Mouse (Mus musculus) heart, postnatal 14 days (tissue): Measurements from ENCODE around the gene Lpar5. TPM values are rescaled to one million over a fixed set of nuclear protein-coding genes. Genes with fewer than 3 reads are reported as not detected.
"Not testable (repeated sequence)": the region's sequence is repeated elsewhere in the genome, so short reads cannot be mapped to it uniquely, and the experiment has no call there.

ENCODE experiments used
- DNase-seq, 2 experiments: peaks; one replicate each; pipeline ENCODE4 v3.0.0; 2021 to 2022
- intact Hi-C: fragments of 180-260 bp; cut with DNase I; formaldehyde crosslinking; loops from one replicate; pipeline ENCODE4 v1.15.1; 2025
- long read RNA-seq, 2 experiments: library from polyadenylated mRNA; stranded (forward); transcript quantifications; one replicate each; pipeline ENCODE4 v2.0.0; 2021
- total RNA-seq, 2 experiments: library from RNA; stranded (reverse); gene quantifications; 2 replicates each; pipeline ENCODE4 v1.2.3; 2021

Lpar5 gene
- total RNA-seq, result under 1 TPM; 0.41 to 0.83 TPM
- long read RNA-seq, experiment 1, partial matches to known transcripts, result 0 of 2 reads
- long read RNA-seq, experiment 1, other reads (novel, unspliced or antisense), result 1 of 2 reads
- long read RNA-seq, experiment 2, partial matches to known transcripts, result 0 of 1 reads
- long read RNA-seq, experiment 2, other reads (novel, unspliced or antisense), result 0 of 1 reads

- no peak for DNase-seq
- intact Hi-C loops, result no loop called here
Measured at GRCm38 (mm10) chr6:125067571-125067995, at the start of gene Lpar5. Gene Lpar5 (plus strand): TSS chr6:125067920.

- peak; percentile 64 to 77 for DNase-seq
- intact Hi-C loops, result loop anchor here (5.0 kb wide), 1 partner anchor 128 kb away; no protein-coding TSS in a partner anchor
Measured at GRCm38 (mm10) chr6:125030532-125030931, 37.2 kb upstream of the Lpar5 start.

GRCm38 (mm10) chr6:125031604-125032003 is 36.1 kb upstream of the Lpar5 start:
- intact Hi-C loops, result loop anchor here (5.0 kb wide), 1 partner anchor 129 kb away; no protein-coding TSS in a partner anchor
- no peak for DNase-seq

- intact Hi-C loops, result loop anchor here (2.0 to 5.0 kb wide), 2 partner anchors 30 to 121 kb away; partner anchors contain the start of gene Zfp384
- no peak for DNase-seq
Measured at GRCm38 (mm10) chr6:125038666-125039065, 29.1 kb upstream of the Lpar5 start.

- intact Hi-C loops, result loop anchor here (2.0 to 5.0 kb wide), 2 partner anchors 30 to 122 kb away; partner anchors contain the start of gene Zfp384
- no peak for DNase-seq
Measured at GRCm38 (mm10) chr6:125039131-125039530, 28.6 kb upstream of the Lpar5 start.

- peak; percentile 86 to 91 for DNase-seq
- intact Hi-C loops, result loop anchor here (2.0 to 5.0 kb wide), 2 partner anchors 31 to 122 kb away; partner anchors contain the start of gene Zfp384
Measured at GRCm38 (mm10) chr6:125039533-125040153, 28.1 kb upstream of the Lpar5 start, which contains the start of gene Ing4. Gene Ing4 (plus strand): TSS chr6:125039760.

- no peak for DNase-seq
- intact Hi-C loops, result no loop called here
Measured at GRCm38 (mm10) chr6:125040221-125040620, 27.5 kb upstream of the Lpar5 start.

GRCm38 (mm10) chr6:125041047-125041446 is 26.7 kb upstream of the Lpar5 start:
- DNase-seq, result no peak
- intact Hi-C loops, result no loop called here

GRCm38 (mm10) chr6:125042081-125042480 is 25.6 kb upstream of the Lpar5 start:
- intact Hi-C loops, result no loop called here
- DNase-seq, result no peak

- peak; percentile 85 to 90 for DNase-seq
Measured at GRCm38 (mm10) chr6:125046691-125047090, 21.0 kb upstream of the Lpar5 start.

GRCm38 (mm10) chr6:125049678-125050077 is 18.0 kb upstream of the Lpar5 start, which contains the start of gene Acrbp:
Gene Acrbp (plus strand): TSS chr6:125049689.
- intact Hi-C loops, result loop anchor here (5.0 kb wide), 1 partner anchor 223 kb away; no protein-coding TSS in a partner anchor
- no peak for DNase-seq

More at GRCm38 (mm10) chr6:125046691-125047090, 21.0 kb upstream of the Lpar5 start:
- intact Hi-C loops, result loop anchor here (1.0 to 5.0 kb wide), 2 partner anchors 36 to 226 kb away; no protein-coding TSS in a partner anchor

GRCm38 (mm10) chr6:125051237-125051636 is 16.5 kb upstream of the Lpar5 start:
- intact Hi-C loops, result no loop called here
- DNase-seq, result no peak

- no peak for DNase-seq
- intact Hi-C loops, result no loop called here
Measured at GRCm38 (mm10) chr6:125061493-125061892, 6.2 kb upstream of the Lpar5 start.

- intact Hi-C loops, result no loop called here
- no peak for DNase-seq
Measured at GRCm38 (mm10) chr6:125062511-125062910, 5.2 kb upstream of the Lpar5 start.

GRCm38 (mm10) chr6:125063906-125064305 is 3.8 kb upstream of the Lpar5 start:
- intact Hi-C loops, result no loop called here

GRCm38 (mm10) chr6:125065223-125065622 is 2.5 kb upstream of the Lpar5 start:
- DNase-seq, intact Hi-C loops: not testable (repeated sequence)

More at GRCm38 (mm10) chr6:125063906-125064305, 3.8 kb upstream of the Lpar5 start:
- no peak for DNase-seq

- intact Hi-C loops, result no loop called here
- no peak for DNase-seq
Measured at GRCm38 (mm10) chr6:125071170-125071895, 3.6 kb downstream of the Lpar5 start.

- peak; percentile 31 to 52 for DNase-seq
- intact Hi-C loops, result no loop called here
Measured at GRCm38 (mm10) chr6:125071896-125072279, 4.2 kb downstream of the Lpar5 start.

GRCm38 (mm10) chr6:125073825-125074224 is 6.1 kb downstream of the Lpar5 start:
- intact Hi-C loops, result no loop called here
- no peak for DNase-seq

GRCm38 (mm10) chr6:125081394-125081793 is 13.7 kb downstream of the Lpar5 start:
- intact Hi-C loops, result loop anchor here (5.0 to 10.0 kb wide), 3 partner anchors 147 to 234 kb away; partner anchors contain the start of genes Gpr162 and Mlf2
- no peak for DNase-seq
